Mouse (Mus musculus) heart, postnatal 0 days (tissue): Measurements from ENCODE around the gene Timm17b.

ENCODE experiments used
- CTCF ChIP-seq: IDR thresholded peaks from 2 replicates; pipeline ENCODE4 v1.5.1; 2016; ENCODE audit warnings: antibody characterized with exemption, control low read depth, low read depth
- EP300 ChIP-seq: IDR thresholded peaks from 2 replicates; pipeline ENCODE4 v1.6.1; 2016; ENCODE audit warnings: antibody characterized with exemption, low read depth

- TF ChIP-seq CTCF (no peak), EP300 (no peak)
These were observed 48.1 kb downstream of the Timm17b start, which contains the start of gene Hdac6 for GRCm38 (mm10) chrX:7947108-7947899.
